ENCODE assay signal across 26 mouse cellular contexts in the genomic region with DNA sequence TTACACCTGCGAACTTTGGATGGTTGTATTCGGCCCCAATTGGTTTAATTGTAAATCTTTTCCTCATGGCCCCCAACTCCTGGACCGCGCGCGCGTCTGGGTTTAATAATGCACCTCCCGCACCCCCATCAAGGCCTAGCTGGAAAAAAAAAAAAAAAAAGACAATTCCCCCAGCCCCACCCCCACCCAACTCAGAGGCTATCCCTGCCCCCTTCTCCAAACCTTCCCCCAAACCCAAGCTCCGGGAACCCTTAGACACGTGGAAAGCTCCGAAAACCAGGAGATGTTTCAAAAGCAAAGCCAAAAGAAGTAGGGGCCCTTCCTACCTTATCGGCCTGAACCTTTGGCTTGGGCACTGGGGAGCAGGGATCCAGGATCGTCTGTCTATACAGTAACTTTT. TPM values are rescaled to one million over a fixed set of nuclear protein-coding genes. Genes with fewer than 3 reads are reported as not detected.
DNase-seq lines count a peak whose midpoint lies in the region; ATAC-seq and TF ChIP-seq lines count a peak whose summit lies in the region.
"Had no signal": no experiment of that assay in that cellular context is flagged by ENCODE, and none has a peak within 500 bp of the region (broad histone marks: within the 10 kb centered on the region; RNA-seq: fewer than 3 reads in every experiment).

No protein-coding gene starts in this region.

- no peaks in the 10 kb centered on the region for H3K36me3 ChIP-seq in kidney, postnatal 0 days (ENCODE audit: insufficient read depth, low read length)
- no peaks in the 10 kb centered on the region for H3K36me3 ChIP-seq in limb, embryonic 11.5 days (ENCODE audit: control insufficient read depth, insufficient read depth, low read length)
- H3K36me3 ChIP-seq: heart, embryonic 12.5 days; limb, embryonic 15.5 days; midbrain, embryonic 10.5 days; neural tube, embryonic 13.5 days had no signal

- H3K4me1 ChIP-seq in kidney, postnatal 0 days (replicated peaks; ENCODE audit: insufficient read depth, low read length): no peaks in the 10 kb centered on the region
- peaks cover 5% of the 10 kb centered on the region; the same call in 1 of the 2 replicates for H3K4me1 ChIP-seq in limb, embryonic 11.5 days (ENCODE audit: control insufficient read depth, insufficient read depth, low read length)
- H3K4me1 ChIP-seq: midbrain, embryonic 10.5 days; neural tube, embryonic 13.5 days had no signal

- no peak for ATAC-seq in kidney, postnatal 0 days (replicated peaks; ENCODE audit: low FRiP score, low read depth)
- no peak for ATAC-seq in limb, embryonic 11.5 days (ENCODE audit: insufficient number of reproducible peaks, low FRiP score, low TSS enrichment, low read depth)
- ATAC-seq: CD4-positive, CD25-positive, alpha-beta regulatory T cell, adult 4 months; forebrain, embryonic 16.5 days had no signal

- DNase-seq in adrenal gland, postnatal 14 days: peak; percentile 5
- DNase-seq in adrenal gland, adult 18-20 months (ENCODE audit: low spot score in 2 of 2): no peak
- DNase-seq in kidney, postnatal 0 days (ENCODE audit: low spot score): no peak
- DNase-seq in kidney, adult 18-20 months: no peak
- DNase-seq in ES-CJ7 (ENCODE audit: low read depth, low spot score): peak; percentile 66
- no peak for DNase-seq in limb, embryonic 11.5 days (ENCODE audit: low spot score)
- no peak for DNase-seq in ovary, adult 18-20 months (ENCODE audit: low spot score)
- no peak for DNase-seq in frontal cortex, postnatal 25 days (ENCODE audit: low spot score in 2 of 2)
- DNase-seq: adrenal gland, postnatal 10 days; cerebellum, adult 18-20 months; heart, postnatal 36 days; kidney, adult 8-10 months; lung, postnatal 36 days; right cerebral cortex, postnatal 25 days; thymus, postnatal 36 days had no signal

- H3K9ac ChIP-seq in kidney, postnatal 0 days (ENCODE audit: low read depth, low read length): no peak overlapping the region
- no peak overlapping the region for H3K9ac ChIP-seq in limb, embryonic 11.5 days (ENCODE audit: low read length)
- H3K9ac ChIP-seq: heart, embryonic 12.5 days; limb, embryonic 15.5 days; neural tube, embryonic 13.5 days had no signal

- H3K27me3 ChIP-seq in kidney, postnatal 0 days (ENCODE audit: insufficient read depth, low read length): peaks cover 73% of the 10 kb centered on the region
- H3K27me3 ChIP-seq in limb, embryonic 11.5 days (ENCODE audit: control insufficient read depth, insufficient read depth, low read length): peaks cover 89% of the 10 kb centered on the region

- H3K4me2 ChIP-seq in kidney, postnatal 0 days (ENCODE audit: low read length): peak overlapping the region; percentile 35; the same call in 1 of the 2 replicates
- H3K4me2 ChIP-seq in limb, embryonic 11.5 days (ENCODE audit: low read depth, severe bottlenecking): peak overlapping the region; percentile 10; the same call in 1 of the 2 replicates
- H3K4me2 ChIP-seq: heart, embryonic 12.5 days; limb, embryonic 15.5 days; neural tube, embryonic 13.5 days had no signal

- H3K9me3 ChIP-seq in kidney, postnatal 0 days (replicated peaks; ENCODE audit: low read length): no peaks in the 10 kb centered on the region
- no peaks in the 10 kb centered on the region for H3K9me3 ChIP-seq in limb, embryonic 11.5 days (ENCODE audit: control insufficient read depth, low read length)
- H3K9me3 ChIP-seq: heart, embryonic 12.5 days; limb, embryonic 15.5 days; midbrain, embryonic 10.5 days; neural tube, embryonic 13.5 days had no signal

- H3K27ac ChIP-seq in kidney, postnatal 0 days: no peak overlapping the region
- H3K27ac ChIP-seq in limb, embryonic 11.5 days (replicated peaks; ENCODE audit: low read depth, low read length): no peak overlapping the region
- H3K27ac ChIP-seq: left cerebral cortex, adult 2 months; limb, embryonic 15.5 days; midbrain, embryonic 10.5 days; neural tube, embryonic 13.5 days; stomach, postnatal 0 days had no signal

- no peak for TF ChIP-seq CTCF in kidney, postnatal 0 days (IDR thresholded peaks at IDR 0.05; ENCODE audit: low read depth)

- no peak overlapping the region for H3K4me3 ChIP-seq in kidney, postnatal 0 days (replicated peaks; ENCODE audit: low read depth, low read length)
- no peak overlapping the region for H3K4me3 ChIP-seq in limb, embryonic 11.5 days (ENCODE audit: low read depth, low read length)
- H3K4me3 ChIP-seq: erythroblast, embryonic 14.5 days; heart, embryonic 12.5 days; left cerebral cortex, adult 2 months; limb, embryonic 15.5 days; midbrain, embryonic 10.5 days; neural tube, embryonic 13.5 days had no signal

- 2% methylated on average over 13 of the region's 13 CpGs for WGBS in kidney, postnatal 0 days
- under 1% methylated on average over 13 of the region's 13 CpGs for WGBS in limb, embryonic 11.5 days

RNA-seq across cellular contexts. Expression of a gene that starts 8.1 kb away (rescaled TPM):
- 176 and 177 TPM in 2 replicates for total RNA-seq in adrenal gland, postnatal 14 days (2021)
- total RNA-seq in adrenal gland, adult 18-20 months (2021): 100 to 1,000 TPM; 298 to 307 TPM
- polyA plus RNA-seq in kidney, postnatal 0 days (2015; fragmentation: Nextera tagmentation; extraction: Ambion mirVana): 32.9 and 36.8 TPM in 2 replicates
- 42.6 and 52.2 TPM in 2 replicates for polyA plus RNA-seq in limb, embryonic 11.5 days (2014; fragmentation: Nextera tagmentation; extraction: Ambion mirVana)
- total RNA-seq: common myeloid progenitor, adult 5-6 weeks; granulocyte monocyte progenitor cell, adult 5-6 weeks had no signal
- polyA plus RNA-seq: erythroblast, embryonic 14.5 days had no signal

Comparison
In these comparisons a context has a peak if more than half of its experiments do, and no peak if none do; other contexts are left out.
1. DNase-seq: peak in adrenal gland, postnatal 14 days (single experiment) and ES-CJ7 (single experiment); none in adrenal gland, adult 18-20 months (0 of 2), kidney, postnatal 0 days (single experiment), kidney, adult 18-20 months (single experiment), limb, embryonic 11.5 days (single experiment), ovary, adult 18-20 months (single experiment) and frontal cortex, postnatal 25 days (0 of 2).